ENCODE assay signal across 8 mouse cellular contexts in the genomic region with DNA sequence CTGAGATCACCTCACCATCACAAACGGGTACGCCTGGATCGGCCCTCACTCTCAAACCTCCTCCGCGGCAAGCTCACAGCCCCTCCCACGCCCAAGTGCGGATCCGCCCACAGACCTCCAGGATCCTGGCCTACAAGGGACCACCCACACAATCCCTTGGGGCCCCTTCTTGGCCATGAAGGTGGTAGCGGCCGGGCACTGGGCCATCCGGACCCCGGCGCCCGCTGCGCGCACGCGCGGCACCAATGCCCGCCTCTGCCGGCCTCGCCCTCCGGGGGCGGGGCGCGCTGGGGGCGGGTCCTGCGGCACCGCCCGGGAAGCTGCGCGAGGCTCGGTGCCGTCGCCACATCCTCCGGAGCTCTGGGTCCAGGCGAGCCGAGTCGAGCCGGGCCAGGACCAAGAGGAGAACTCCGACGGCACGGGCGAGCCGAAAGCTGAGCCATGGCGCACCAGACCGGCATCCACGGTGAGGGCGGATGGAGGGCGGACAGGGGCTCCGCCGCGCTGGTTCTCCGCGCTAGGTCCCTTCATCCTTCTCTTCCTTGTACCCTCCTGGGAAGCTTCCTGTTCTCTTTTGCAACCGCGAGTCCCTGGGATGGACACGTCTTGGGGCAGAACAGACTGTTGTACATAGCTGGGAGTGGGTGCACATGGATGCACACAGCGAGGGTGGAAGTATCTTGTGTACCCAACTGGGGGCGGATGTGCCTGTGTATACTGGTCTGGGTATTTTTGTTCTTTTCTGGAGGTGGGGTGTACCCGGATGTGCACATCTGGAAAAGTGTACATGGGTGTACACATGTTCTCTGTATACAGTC. TPM values are rescaled to one million over a fixed set of nuclear protein-coding genes. Genes with fewer than 3 reads are reported as not detected.
A peak's percentile ranks its signal among the peaks of the same experiment; 100 is the strongest.
DNase-seq lines count a peak whose midpoint lies in the region; ATAC-seq lines count a peak whose summit lies in the region.

Twf2 (plus strand) TSS at position 290 of the 818 bp plus-strand sequence.

- H3K36me3 ChIP-seq in megakaryocyte, embryonic 14.5 days (replicated peaks; ENCODE audit: low read length): peaks cover 31% of the 10 kb centered on the region

- no peaks in the 10 kb centered on the region for H3K9me3 ChIP-seq in megakaryocyte, embryonic 14.5 days

- peak; percentile 55 for ATAC-seq in common myeloid progenitor, adult 5-6 weeks (replicated peaks; ENCODE audit: low read depth, poor library complexity, severe bottlenecking)

- H3K4me1 ChIP-seq in megakaryocyte, embryonic 14.5 days: peaks cover 84% of the 10 kb centered on the region

- DNase-seq in ZHBTc4 (ENCODE audit: low read depth, low spot score): peak; percentile 96
- DNase-seq in gastrocnemius, adult 8-10 months (ENCODE audit: low spot score in 2 of 2): peak; percentile 83 to 91
- peak; percentile 64 for DNase-seq in hindlimb bud, embryonic 11.5 days (ENCODE audit: extremely low spot score, low read depth, low spot score)
- peak; percentile 77 to 89 for DNase-seq in left cerebral cortex, adult 8-10 months (ENCODE audit: low spot score in 2 of 2)
- DNase-seq in right cerebral cortex, postnatal 10 days (ENCODE audit: low spot score in 2 of 2): peak; percentile 92 to 94
- DNase-seq in urinary bladder, postnatal 25 days (ENCODE audit: low spot score): peak; percentile 91

- peak within 1 kb of the TSS; percentile 100 for H3K4me3 ChIP-seq in megakaryocyte, embryonic 14.5 days (replicated peaks)

- no peaks in the 10 kb centered on the region for H3K27me3 ChIP-seq in megakaryocyte, embryonic 14.5 days (replicated peaks)

RNA-seq across cellular contexts. Expression of gene Twf2, which starts in this region (rescaled TPM):
- total RNA-seq in common myeloid progenitor, adult 5-6 weeks (2017): 42.5 and 44.4 TPM in 2 replicates
- 100 to 1,000 TPM; 129 to 168 (median 143) TPM for total RNA-seq in gastrocnemius, adult 8-10 months (2022)
- total RNA-seq in left cerebral cortex, adult 8-10 months (2022): 10 to 100 TPM; 58.6 to 61.1 (median 59.1) TPM
- 149 TPM in 2 replicates for polyA plus RNA-seq in megakaryocyte, embryonic 14.5 days (2012; ENCODE audit: insufficient read depth, low replicate concordance)

Comparison
In these comparisons a context has a peak if more than half of its experiments do, and no peak if none do; other contexts are left out.
1. Peak in every context shown above with its lines: DNase-seq, ATAC-seq and H3K4me3 ChIP-seq.